Mouse (Mus musculus) testis, adult 2 months (tissue): ENCODE data around the gene Prkce.

Experiments used
- CTCF ChIP-seq: fragments of 200-500 bp; IDR thresholded peaks from 2 replicates; pipeline ENCODE4 v1.5.1; 2012; ENCODE audit warnings: low read depth, mild to moderate bottlenecking, inconsistent platforms, low read length, moderate library complexity; ENCODE audit not compliant: control insufficient read depth, insufficient read depth, insufficient replicate concordance
- POLR2A ChIP-seq: fragments of 200-500 bp; IDR thresholded peaks from 2 replicates; pipeline ENCODE4 v1.6.1; 2012; ENCODE audit warnings: low read depth, mild to moderate bottlenecking, inconsistent platforms, low read length, moderate library complexity; ENCODE audit not compliant: control insufficient read depth

DNA sequence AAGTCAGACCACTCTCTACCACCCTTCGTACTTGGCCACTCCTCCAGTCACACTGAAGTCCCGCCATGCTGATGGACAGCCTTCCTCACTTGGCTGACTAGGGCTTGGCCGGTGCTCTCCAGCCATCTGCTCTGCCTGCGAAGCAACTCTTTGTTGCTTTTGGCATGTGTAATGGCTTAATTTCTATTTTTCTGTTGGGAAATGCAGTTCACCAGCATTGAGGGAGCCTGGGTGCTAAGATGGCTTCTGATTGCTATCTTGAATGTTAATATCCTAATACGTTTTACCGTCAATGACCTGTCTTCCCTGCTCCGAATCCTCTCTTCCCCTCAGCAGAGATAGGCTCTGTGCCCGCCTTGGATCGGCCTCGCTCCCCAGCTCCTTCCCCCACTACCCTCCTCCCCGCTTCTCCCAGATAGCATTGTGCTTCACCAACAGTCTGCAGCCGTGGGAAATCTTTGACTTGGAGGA lies 183.2 kb downstream of the Prkce start:
- no peak for TF ChIP-seq CTCF
- TF ChIP-seq POLR2A: no peak
